Mouse (Mus musculus) heart, embryonic 16.5 days (tissue): ENCODE measurements around the gene Psmb10. TPM values are rescaled to one million over a fixed set of nuclear protein-coding genes. Genes with fewer than 3 reads are reported as not detected.

Source experiments
- ATAC-seq: fragments of 200-750 bp; cut with Nextera tagmentation; replicated peaks from 2 replicates; pipeline ENCODE4 v1.8.0; 2017; ENCODE audit warnings: moderate number of reproducible peaks; ENCODE audit not compliant: insufficient read depth, low FRiP score; ENCODE audit errors: extremely low read depth
- H3K27ac ChIP-seq: fragments of 300-500 bp; sonication (generic); 2 replicates; pipeline ENCODE4 v1.5.1; 2014; ENCODE audit warnings: mild to moderate bottlenecking, low read length, control low read depth, moderate library complexity
- H3K27me3 ChIP-seq: fragments of 300-500 bp; sonication (generic); 2 replicates; pipeline ENCODE4 v1.6.1; 2014; ENCODE audit warnings: low read length, mixed read lengths; ENCODE audit not compliant: control insufficient read depth, insufficient read depth
- H3K36me3 ChIP-seq: fragments of 300-500 bp; sonication (generic); 2 replicates; pipeline ENCODE4 v1.6.1; 2014; ENCODE audit not compliant: control insufficient read depth, insufficient read depth
- H3K4me1 ChIP-seq: fragments of 300-500 bp; sonication (generic); 2 replicates; pipeline ENCODE4 v1.6.1; 2014; ENCODE audit warnings: low read length, mixed read lengths; ENCODE audit not compliant: control insufficient read depth, insufficient read depth
- H3K4me2 ChIP-seq: fragments of 300-500 bp; sonication (generic); 2 replicates; pipeline ENCODE4 v1.6.1; 2014; ENCODE audit warnings: low read depth, mild to moderate bottlenecking, control low read depth, low read length
- H3K4me3 ChIP-seq: fragments of 300-500 bp; sonication (generic); 2 replicates; pipeline ENCODE4 v1.5.1; 2014; ENCODE audit warnings: mild to moderate bottlenecking, control low read depth, low read length
- H3K9ac ChIP-seq: fragments of 300-500 bp; sonication (generic); 2 replicates; pipeline ENCODE4 v1.6.1; 2014; ENCODE audit warnings: low read length, control low read depth
- H3K9me3 ChIP-seq: fragments of 300-500 bp; sonication (generic); replicated peaks from 2 replicates; pipeline ENCODE4 v1.6.1; 2016; ENCODE audit warnings: low read length; ENCODE audit not compliant: control insufficient read depth
- WGBS: fragments of 180-500 bp; shearing (Covaris S2); extraction: QIAGEN DNeasy Blood & Tissue Kit; methylation state at CpG from one replicate; pipeline ENCODE4 v1.1.7; 2014; 5-methylcytosine and 5-hydroxymethylcytosine counted together
- microRNA-seq: library from miRNA; unstranded; fragments of <30 nt; microRNA quantifications from one replicate; pipeline ENCODE4, GENCODE M21; 2017
- polyA plus RNA-seq: library from polyadenylated mRNA; unstranded; fragments of >200 nt; fragmentation: Nextera tagmentation; extraction: Ambion mirVana; gene quantifications from 2 replicates; pipeline ENCODE4 v1.2.1, GENCODE M21; 2015

The Psmb10 gene
- polyA plus RNA-seq, 1 experiment from 2014 or later = 112 TPM

- Histone ChIP-seq H3K9me3 (no peaks in the 10 kb centered on the region), H3K9ac (no peak overlapping the region), H3K4me1 (0 out of 2 replicates have a peak, but pooled peaks cover 2% of the 10 kb centered on the region), H3K4me3 (no peak overlapping the region), H3K27ac (no peak overlapping the region), H3K4me2 (no peak overlapping the region), H3K27me3 (no peaks in the 10 kb centered on the region), H3K36me3 (peaks cover 34% of the 10 kb centered on the region)
- ATAC-seq = 0 out of 2 replicates have a peak, but pooled peaks have one; percentile 10
- WGBS = 85% methylated on average over 6 of the region's 6 CpGs
These were observed 45.8 kb downstream of the Psmb10 start for GRCm38 (mm10) chr8:105892432-105892831.

GRCm38 (mm10) chr8:105890870-105891269 is 47.4 kb downstream of the Psmb10 start:
- no peak for ATAC-seq
- H3K4me1 ChIP-seq = 0 out of 2 replicates have a peak, but pooled peaks cover 2% of the 10 kb centered on the region
- H3K27me3 ChIP-seq = no peaks in the 10 kb centered on the region
- no peak overlapping the region for H3K9ac ChIP-seq
- H3K4me3 ChIP-seq = no peak overlapping the region
- no peaks in the 10 kb centered on the region for H3K9me3 ChIP-seq
- H3K4me2 ChIP-seq = no peak overlapping the region
- no peak overlapping the region for H3K27ac ChIP-seq
- WGBS = 91% methylated on average over 6 of the region's 6 CpGs
- peaks cover 48% of the 10 kb centered on the region for H3K36me3 ChIP-seq

DNA sequence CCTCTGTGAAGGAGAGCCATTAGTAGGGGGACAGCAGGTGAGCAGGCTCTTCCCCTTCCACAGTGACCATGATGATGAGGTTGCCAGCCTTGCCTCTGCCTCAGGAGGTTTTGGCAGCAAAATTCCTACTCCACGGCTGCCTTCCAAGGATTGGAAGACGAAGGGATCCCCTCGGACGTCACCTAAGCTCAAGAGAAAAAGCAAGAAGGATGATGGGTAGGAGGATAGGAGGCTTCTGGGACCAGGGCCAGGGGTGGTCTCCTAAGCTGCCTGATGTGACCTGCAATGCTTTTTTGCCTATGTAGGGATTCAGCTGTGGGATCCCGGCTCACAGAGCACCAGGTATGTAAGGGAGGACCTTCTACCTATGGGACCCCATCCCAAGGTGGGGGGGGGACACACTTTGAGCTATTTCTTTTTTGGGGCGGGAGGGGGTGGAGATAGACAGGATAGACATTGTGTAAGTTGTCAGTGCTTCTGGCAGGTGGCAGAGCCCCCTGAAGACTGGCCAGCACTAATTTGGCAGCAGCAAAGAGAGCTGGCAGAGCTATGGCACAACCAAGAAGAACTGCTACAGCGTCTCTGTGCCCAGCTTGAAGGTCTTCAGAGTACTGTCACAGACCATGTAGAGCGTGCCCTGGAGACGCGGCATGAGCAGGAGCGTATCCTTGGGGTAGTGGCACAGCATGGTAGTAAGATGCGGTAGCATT is 48.3 kb downstream of the Psmb10 start:
- 92% methylated on average over 12 of the region's 12 CpGs for WGBS

More for the DNA sequence above, 48.3 kb downstream of the Psmb10 start:
- Histone ChIP-seq H3K4me2 (no peak overlapping the region), H3K27me3 (no peaks in the 10 kb centered on the region), H3K9ac (no peak overlapping the region), H3K4me3 (no peak overlapping the region), H3K27ac (no peak overlapping the region), H3K9me3 (no peaks in the 10 kb centered on the region), H3K36me3 (peaks cover 57% of the 10 kb centered on the region), H3K4me1 (0 out of 2 replicates have a peak, but pooled peaks cover 2% of the 10 kb centered on the region)
- no peak for ATAC-seq

Small RNA genes within 50 kb of the gene (microRNA-seq; reads per million reads assigned to microRNA genes)
- not detected for gene Mir7074

Other genes starting within 250 kb of the Psmb10 start
- 36.4 and 41.7 TPM in 2 replicates for gene Acd, start 237.3 kb downstream of the Psmb10 start, polyA plus RNA-seq
- gene Pard6a, start 237.3 kb downstream of the Psmb10 start, polyA plus RNA-seq = 13.6 and 17.5 TPM in 2 replicates
- 0.16 TPM in 1 of 2 replicates, not detected in the other for gene 4933405L10Rik, start 230.8 kb downstream of the Psmb10 start, polyA plus RNA-seq
- 13.1 and 13.6 TPM in 2 replicates for gene Enkd1, start 230.2 kb downstream of the Psmb10 start, polyA plus RNA-seq
- 7.5 and 12.0 TPM in 2 replicates for gene Gfod2, start 179.8 kb downstream of the Psmb10 start, polyA plus RNA-seq
- gene Ranbp10, start 111.1 kb downstream of the Psmb10 start, polyA plus RNA-seq = 8.3 and 9.2 TPM in 2 replicates
- gene Tsnaxip1, start 110.7 kb downstream of the Psmb10 start, polyA plus RNA-seq = 0.43 and 0.64 TPM in 2 replicates
- gene Cenpt, start 85.2 kb downstream of the Psmb10 start, polyA plus RNA-seq = 34.0 and 35.6 TPM in 2 replicates
- 49.0 and 50.9 TPM in 2 replicates for gene Thap11, start 83.3 kb downstream of the Psmb10 start, polyA plus RNA-seq
- gene Nutf2, start 77.9 kb downstream of the Psmb10 start, polyA plus RNA-seq = 132 and 194 TPM in 2 replicates
- 32.6 and 33.7 TPM in 2 replicates for gene Edc4, start 57.6 kb downstream of the Psmb10 start, polyA plus RNA-seq
- 0.69 and 0.89 TPM in 2 replicates for gene Nrn1l, start 44.9 kb downstream of the Psmb10 start, polyA plus RNA-seq
- 22.8 and 25.1 TPM in 2 replicates for gene Pskh1, start 38.0 kb downstream of the Psmb10 start, polyA plus RNA-seq
- 0.79 and 0.89 TPM in 2 replicates for gene Ctrl, start 4.6 kb downstream of the Psmb10 start, polyA plus RNA-seq
- 1.3 and 1.7 TPM in 2 replicates for gene Lcat, start 4.9 kb upstream of the Psmb10 start, polyA plus RNA-seq
- gene Slc12a4, start 27.7 kb upstream of the Psmb10 start, polyA plus RNA-seq = 38.5 and 43.1 TPM in 2 replicates
- not detected in 2 replicates for gene Dpep3, start 41.0 kb upstream of the Psmb10 start, polyA plus RNA-seq
- 14.4 and 15.5 TPM in 2 replicates for gene Dus2, start 52.9 kb upstream of the Psmb10 start, polyA plus RNA-seq
- gene Dpep2nb, start 67.5 kb upstream of the Psmb10 start, polyA plus RNA-seq = 0.13 and 0.16 TPM in 2 replicates
- 12.8 and 14.8 TPM in 2 replicates for gene Ddx28, start 73.4 kb upstream of the Psmb10 start, polyA plus RNA-seq
- 3.7 and 4.3 TPM in 2 replicates for gene Nfatc3, start 120.4 kb upstream of the Psmb10 start, polyA plus RNA-seq
- gene Esrp2, start 198.5 kb upstream of the Psmb10 start, polyA plus RNA-seq = 1.9 and 6.6 TPM in 2 replicates
- gene Pla2g15, start 212.0 kb upstream of the Psmb10 start, polyA plus RNA-seq = 7.7 and 7.8 TPM in 2 replicates
- 21.1 and 28.5 TPM in 2 replicates for gene Slc7a6, start 230.4 kb upstream of the Psmb10 start, polyA plus RNA-seq